Mouse (Mus musculus): ENCODE measurements around the gene Gm17660. TPM values are rescaled to one million over a fixed set of nuclear protein-coding genes. Genes with fewer than 3 reads are reported as not detected.
A peak's percentile ranks its signal among the peaks of the same experiment; 100 is the strongest.

Gm17660 gene
- polyA plus RNA-seq, 1 experiment from 2014 or later = not detected

- no peaks in the 10 kb centered on the region for H3K9me3 ChIP-seq (ENCODE audit: control insufficient read depth, low read length)
- under 1% methylated on average over 31 of the region's 31 CpGs for WGBS
- H3K4me2 ChIP-seq (replicated peaks; ENCODE audit: low read depth, low read length) = peak within 1 kb of the TSS; percentile 60
- H3K4me1 ChIP-seq (ENCODE audit: control insufficient read depth, insufficient read depth, low read length) = peaks cover 10% of the 10 kb centered on the region
- H3K27me3 ChIP-seq (ENCODE audit: control insufficient read depth, insufficient read depth, low read length) = no peaks in the 10 kb centered on the region
- peaks cover 10% of the 10 kb centered on the region for H3K36me3 ChIP-seq (ENCODE audit: control insufficient read depth, insufficient read depth, low read length)
- H3K9ac ChIP-seq (ENCODE audit: low read depth, low read length) = peak within 1 kb of the TSS; percentile 66
- peak; percentile 96 for ATAC-seq (ENCODE audit: low FRiP score, low TSS enrichment)
- H3K27ac ChIP-seq (ENCODE audit: low read depth, low read length) = peak within 1 kb of the TSS; percentile 90
- peak within 1 kb of the TSS; percentile 54 for H3K4me3 ChIP-seq (ENCODE audit: low read length)
Measured at GRCm38 (mm10) chr5:104021597-104022378, 55.6 kb downstream of the Gm17660 start, which contains the start of gene Hsd17b11. Gene Hsd17b11, minus strand, starts transcription at chr5:104021919.

Small RNA genes lying within 50 kb of the gene (microRNA-seq; reads per million reads assigned to microRNA genes)
- 1.5 reads per million for gene Mir5619

Other genes starting within 250 kb of the Gm17660 start
- gene Klhl8, start 166.3 kb downstream of the Gm17660 start, polyA plus RNA-seq (2014; fragmentation: Nextera tagmentation; extraction: Ambion mirVana) = 6.8 and 13.3 TPM in 2 replicates
- gene Hsd17b13, start 100.2 kb downstream of the Gm17660 start, polyA plus RNA-seq (2014; fragmentation: Nextera tagmentation; extraction: Ambion mirVana) = 0.23 TPM in 1 of 2 replicates, not detected in the other
- gene Hsd17b11, start 55.7 kb downstream of the Gm17660 start, polyA plus RNA-seq (2014; fragmentation: Nextera tagmentation; extraction: Ambion mirVana) = 7.3 and 7.9 TPM in 2 replicates
- 57.5 and 58.1 TPM in 2 replicates for gene Nudt9, start 31.3 kb downstream of the Gm17660 start, polyA plus RNA-seq (2014; fragmentation: Nextera tagmentation; extraction: Ambion mirVana)
- gene Sparcl1, start 36.1 kb upstream of the Gm17660 start, polyA plus RNA-seq (2014; fragmentation: Nextera tagmentation; extraction: Ambion mirVana) = 33.5 and 36.1 TPM in 2 replicates
- not detected in 2 replicates for gene Dspp, start 93.1 kb upstream of the Gm17660 start, polyA plus RNA-seq (2014; fragmentation: Nextera tagmentation; extraction: Ambion mirVana)
- gene Dmp1, start 125.0 kb upstream of the Gm17660 start, polyA plus RNA-seq (2014; fragmentation: Nextera tagmentation; extraction: Ambion mirVana) = not detected in 2 replicates
- gene Ibsp, start 221.6 kb upstream of the Gm17660 start, polyA plus RNA-seq (2014; fragmentation: Nextera tagmentation; extraction: Ambion mirVana) = not detected in 2 replicates
- not detected in 2 replicates for gene Mepe, start 247.7 kb upstream of the Gm17660 start, polyA plus RNA-seq (2014; fragmentation: Nextera tagmentation; extraction: Ambion mirVana)